Mouse (Mus musculus) urinary bladder, postnatal 4 days (tissue): ENCODE data around the gene Lpin1.
A peak's percentile ranks its signal among the peaks of the same experiment; 100 is the strongest.

ENCODE experiments used
- DNase-seq, 2 experiments: peaks; one replicate each; pipeline ENCODE4 v3.0.0; 2021 to 2022; ENCODE audit warnings: low spot score in 2 of 2

Gene Lpin1

GRCm38 (mm10) chr12:16618512-16619274, 7.9 kb upstream of the Lpin1 start:
- peak; percentile 74 to 80 for DNase-seq

DNA sequence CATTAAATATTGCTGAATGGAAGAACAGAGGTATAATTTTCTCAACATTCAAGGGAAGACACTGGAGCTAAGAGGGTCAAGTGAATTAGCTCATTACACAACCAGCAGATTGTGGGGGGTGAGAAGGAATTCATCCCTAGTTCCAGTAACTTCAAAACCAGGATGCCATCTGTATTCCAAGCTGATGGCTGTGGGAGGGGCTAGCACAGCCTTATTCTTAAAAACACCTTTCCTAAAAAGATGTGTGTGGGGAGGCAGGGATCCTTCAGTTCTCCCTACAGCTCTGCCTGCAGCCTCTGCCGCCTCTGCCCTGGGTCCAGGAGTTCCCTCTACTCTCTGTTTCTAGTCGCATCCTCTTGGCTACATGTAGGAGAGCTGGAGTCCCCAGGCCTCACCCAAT, 5.0 kb upstream of the Lpin1 start:
- no peak for DNase-seq

DNA sequence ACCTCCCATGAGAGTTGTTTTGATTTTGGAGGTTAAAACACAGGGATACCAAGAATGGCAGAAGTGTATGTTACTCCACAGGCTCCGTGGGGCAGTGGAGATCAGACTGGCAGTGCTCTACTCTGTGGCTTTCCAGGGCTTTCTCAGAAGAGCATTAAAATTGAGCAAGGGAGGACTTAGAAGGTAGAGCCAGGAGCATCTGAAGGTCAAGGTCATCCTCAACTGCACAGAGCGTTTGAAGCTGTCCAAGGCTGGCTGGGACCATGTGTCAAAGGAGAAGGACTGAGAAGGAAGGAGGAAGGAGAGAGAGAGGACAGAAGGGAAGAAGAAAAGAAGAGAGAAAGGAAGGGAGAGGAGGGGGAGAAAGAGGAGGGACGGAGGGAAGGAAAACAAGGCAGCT, 3.8 kb upstream of the Lpin1 start:
- no peak for DNase-seq

DNA sequence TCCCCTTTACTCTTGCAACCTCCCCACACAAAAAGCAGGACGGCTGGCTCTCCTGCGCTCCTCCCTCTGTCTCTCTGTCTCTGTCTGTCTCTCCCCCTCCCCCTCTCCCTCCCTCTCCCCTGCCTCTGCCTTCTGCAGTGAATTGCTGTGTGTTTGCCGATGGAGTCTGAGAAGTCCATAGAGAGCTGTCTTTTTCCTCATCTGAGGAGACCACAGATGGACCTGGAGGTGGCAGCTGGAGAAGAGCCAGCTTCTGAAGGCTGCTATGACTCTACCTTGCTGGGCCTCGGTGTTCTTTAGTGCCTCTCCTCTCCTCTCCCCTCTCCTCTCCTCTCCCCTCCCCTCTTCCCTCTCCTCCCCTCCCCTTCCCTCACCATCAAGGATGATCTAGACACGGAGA, 5.1 kb downstream of the Lpin1 start:
- no peak for DNase-seq

- DNase-seq = no peak
These were observed 8.5 kb downstream of the Lpin1 start for GRCm38 (mm10) chr12:16602271-16602670.

DNA sequence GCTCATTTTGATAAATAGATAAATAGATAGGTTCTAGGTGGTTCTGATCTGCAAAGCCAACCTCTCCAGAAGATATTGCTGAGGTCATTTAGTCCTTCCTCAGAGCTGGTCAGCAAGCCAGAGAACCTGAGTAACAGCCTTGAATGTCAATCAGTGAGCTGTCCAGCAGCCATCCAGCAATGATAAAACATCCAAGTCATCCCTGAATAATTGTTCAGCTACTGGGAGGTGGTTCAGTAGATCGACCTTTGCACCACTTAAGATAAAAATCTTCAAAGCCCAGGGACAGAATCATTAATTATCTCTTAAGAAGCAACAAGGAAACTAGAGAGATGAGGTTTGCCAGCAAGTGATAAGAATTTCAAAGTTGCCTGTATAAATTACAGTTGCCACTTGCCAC, 10.4 kb downstream of the Lpin1 start:
- DNase-seq = no peak

GRCm38 (mm10) chr12:16599359-16599758, 11.4 kb downstream of the Lpin1 start:
- no peak for DNase-seq

GRCm38 (mm10) chr12:16593761-16594160, 17.0 kb downstream of the Lpin1 start:
- no peak for DNase-seq

GRCm38 (mm10) chr12:16593014-16593413, 17.8 kb downstream of the Lpin1 start:
- DNase-seq = no peak

GRCm38 (mm10) chr12:16592451-16592850, 18.3 kb downstream of the Lpin1 start:
- DNase-seq = no peak

- peak; percentile 73 to 75 for DNase-seq
These were observed 19.1 kb downstream of the Lpin1 start for GRCm38 (mm10) chr12:16591453-16592200.

DNA sequence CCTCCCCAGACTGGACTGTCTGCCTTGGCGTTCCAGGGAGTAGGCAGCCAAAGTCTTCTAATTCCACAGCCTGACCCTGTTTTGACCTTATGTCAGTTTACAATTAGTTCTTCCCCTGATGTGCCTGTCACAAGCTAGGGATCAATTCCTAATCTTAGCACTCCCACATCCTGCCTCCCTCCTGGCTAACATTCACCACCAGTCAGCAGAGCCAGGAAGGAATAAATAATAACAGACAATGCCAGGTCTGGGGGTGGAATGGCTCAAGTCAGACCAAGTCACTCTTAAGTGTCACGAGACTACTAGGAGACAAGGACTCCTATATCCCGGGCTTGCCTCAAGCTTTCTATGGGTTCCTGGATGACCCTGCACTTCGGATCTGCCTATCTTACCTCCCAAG, 20.8 kb downstream of the Lpin1 start:
- DNase-seq = no peak

- DNase-seq = peak; percentile 83 to 94
These were observed 21.4 kb downstream of the Lpin1 start for GRCm38 (mm10) chr12:16589204-16589949.

GRCm38 (mm10) chr12:16588396-16589042, 22.2 kb downstream of the Lpin1 start:
- no peak for DNase-seq

GRCm38 (mm10) chr12:16587767-16588166, 23.0 kb downstream of the Lpin1 start:
- no peak for DNase-seq

DNA sequence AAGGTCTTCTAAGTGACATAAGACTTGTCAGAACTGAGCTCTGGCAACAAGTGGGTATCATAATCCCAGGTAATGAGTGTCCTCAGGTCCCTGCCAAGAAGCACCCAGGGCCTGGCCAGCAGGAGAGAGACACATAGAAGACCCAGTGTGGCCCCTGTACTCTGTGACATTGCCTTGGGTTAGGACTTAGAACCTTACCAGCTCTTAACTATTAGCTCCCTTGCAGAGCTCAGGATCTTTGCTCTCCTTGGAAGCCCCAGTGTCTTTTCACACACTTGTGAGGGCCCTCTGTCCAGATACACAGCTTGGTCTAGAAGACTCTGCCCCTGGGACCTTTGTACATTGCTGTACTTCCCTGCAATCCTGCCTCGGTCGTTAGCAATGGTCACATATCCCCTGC, 23.7 kb downstream of the Lpin1 start:
- DNase-seq = no peak

DNA sequence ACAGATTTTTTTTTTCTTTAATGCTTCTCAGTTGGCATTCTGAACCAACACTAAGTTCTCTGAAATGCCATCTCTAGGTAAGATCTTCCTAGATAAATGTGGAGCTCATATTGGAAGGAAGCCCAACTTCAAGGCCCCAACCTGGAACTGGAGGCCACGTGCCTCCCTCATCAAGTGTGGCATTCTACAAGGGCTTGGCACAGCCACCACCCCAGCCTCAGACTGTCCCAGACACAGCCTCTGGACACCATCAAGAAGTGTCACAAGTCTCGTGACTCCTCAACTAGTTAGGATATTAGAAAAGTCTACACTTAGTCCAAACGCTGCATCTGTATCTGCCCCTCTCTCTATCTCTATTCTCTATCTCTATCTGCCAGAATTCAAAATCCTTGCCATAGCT, 25.8 kb downstream of the Lpin1 start:
- no peak for DNase-seq

DNA sequence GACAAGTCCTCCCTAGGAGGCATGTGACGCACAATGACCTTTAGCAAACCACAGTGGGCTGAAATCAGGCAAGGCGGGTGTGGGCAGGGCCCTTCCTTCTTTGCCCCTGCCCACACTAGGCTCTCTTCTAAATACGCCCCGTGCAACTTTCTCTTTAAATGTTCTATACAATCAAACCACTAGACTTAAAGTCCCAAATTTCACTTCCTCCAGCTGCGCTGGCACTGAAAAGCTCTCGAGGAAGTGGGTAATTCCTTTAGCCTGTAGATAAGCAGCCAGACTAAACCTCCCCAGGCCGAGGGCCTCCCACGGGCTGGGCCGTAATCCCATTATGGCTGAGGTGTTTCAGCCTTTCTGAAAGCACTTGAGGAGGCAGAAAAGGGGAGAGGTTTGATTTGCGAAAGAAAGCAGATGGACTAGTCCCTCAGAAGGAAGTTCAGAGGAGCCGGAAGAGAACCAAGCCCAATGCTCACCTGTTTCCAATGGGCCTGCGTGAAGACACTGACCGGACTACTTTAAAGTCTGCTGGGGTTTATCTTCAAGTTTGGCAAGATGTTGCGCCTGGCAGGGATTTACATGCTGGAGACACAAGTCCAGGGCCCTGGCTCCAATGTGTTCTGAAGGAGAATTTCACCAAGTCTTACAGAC, 26.6 kb downstream of the Lpin1 start:
- DNase-seq = no peak

DNA sequence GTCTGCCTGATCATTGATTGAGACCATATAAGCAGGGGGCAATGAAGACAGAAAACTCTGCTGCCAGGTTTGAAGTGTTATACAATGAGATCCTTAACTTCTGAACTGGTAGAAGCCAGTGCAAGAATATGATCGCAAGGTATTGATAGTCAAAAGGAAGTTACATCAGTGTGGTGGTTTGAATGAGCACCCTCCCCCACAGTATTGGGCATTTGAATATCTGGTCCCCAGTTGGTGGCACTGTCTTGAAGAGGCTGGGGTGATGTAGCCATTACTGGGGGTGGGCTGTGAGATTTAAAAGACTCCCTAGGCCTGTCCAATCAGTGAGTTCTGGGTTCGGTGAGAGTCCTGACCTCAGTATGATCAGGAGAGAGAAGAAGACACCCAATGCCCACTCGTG, 27.5 kb downstream of the Lpin1 start:
- no peak for DNase-seq

DNA sequence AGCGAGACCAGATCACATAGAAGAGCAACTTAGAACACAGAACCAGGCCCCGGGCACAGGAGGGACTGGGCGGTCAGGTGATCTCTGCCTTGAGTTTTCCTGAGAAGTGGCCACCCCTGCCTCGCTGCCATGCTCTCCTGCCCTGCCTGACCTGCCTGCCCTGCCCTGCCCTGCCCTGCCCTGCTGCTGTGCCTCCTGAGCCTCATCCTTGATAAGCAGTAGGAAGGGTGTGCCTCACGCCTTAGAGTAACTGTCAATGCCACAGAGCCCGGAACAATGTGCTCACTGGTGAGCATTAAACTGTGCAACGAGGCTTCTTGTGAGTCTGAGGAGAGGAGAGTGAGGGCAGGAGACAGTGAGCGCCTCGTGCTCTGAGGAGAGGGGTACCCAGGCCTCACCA, 30.5 kb downstream of the Lpin1 start:
- no peak for DNase-seq

DNA sequence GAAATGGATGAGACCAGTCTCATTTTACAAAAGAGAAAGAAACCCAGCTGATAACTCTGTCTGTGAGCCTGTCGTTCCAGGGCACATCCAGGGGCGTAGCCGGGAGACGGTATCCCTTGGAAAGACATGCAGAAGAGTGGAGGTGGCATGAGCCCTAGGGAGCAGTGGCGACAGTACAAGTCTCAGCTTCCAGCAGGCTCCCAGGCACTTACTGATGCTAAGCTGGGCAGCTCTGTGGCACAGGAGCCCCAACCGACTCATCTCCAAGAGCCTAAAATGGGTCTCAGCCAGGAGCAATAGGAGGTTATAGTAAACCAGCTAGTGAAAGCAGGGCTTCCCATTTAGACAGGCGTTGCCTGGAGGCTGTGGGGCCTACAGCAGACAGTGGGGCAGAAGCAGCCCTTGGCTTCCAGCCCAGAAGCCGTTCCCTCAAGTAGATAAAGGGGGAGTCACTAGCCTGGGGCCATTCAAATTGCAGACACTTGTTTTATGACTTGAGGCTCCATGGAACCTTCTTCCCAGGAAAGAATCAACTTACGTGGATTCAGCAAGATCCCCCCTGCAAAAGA, 33.0 kb downstream of the Lpin1 start:
- DNase-seq = no peak
